Mouse (Mus musculus): ENCODE measurements around the gene Fibp.

Fibp gene

DNA sequence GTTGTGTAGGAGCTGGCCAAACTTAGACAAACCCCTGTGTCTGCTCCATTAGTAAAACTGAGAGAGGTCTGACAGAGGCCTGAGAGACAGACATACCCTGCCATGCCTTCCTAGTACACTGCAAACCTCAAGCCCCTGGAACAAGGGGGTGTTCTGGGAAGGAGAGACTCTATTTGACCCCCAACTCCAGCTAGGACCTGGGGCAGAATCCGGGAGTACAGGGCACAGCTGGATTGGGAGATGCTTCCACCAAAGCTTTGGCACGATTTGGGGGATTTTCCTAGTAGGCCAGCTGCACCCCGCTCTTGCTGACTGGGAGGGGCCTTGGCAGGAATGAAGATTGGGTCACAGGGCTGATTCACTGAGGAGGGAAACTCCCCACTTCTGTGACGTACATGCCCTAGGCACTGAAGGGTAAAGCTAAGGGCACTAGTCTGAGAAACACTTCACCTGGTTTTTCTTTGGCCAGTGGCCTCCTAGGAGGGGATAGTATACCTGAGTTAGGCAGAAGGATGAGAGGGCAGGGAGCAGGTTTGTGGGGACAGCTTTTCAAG is 28.4 kb upstream of the Fibp start:
- in situ Hi-C loops (cut with MboI, MseI) = no loop called here

DNA sequence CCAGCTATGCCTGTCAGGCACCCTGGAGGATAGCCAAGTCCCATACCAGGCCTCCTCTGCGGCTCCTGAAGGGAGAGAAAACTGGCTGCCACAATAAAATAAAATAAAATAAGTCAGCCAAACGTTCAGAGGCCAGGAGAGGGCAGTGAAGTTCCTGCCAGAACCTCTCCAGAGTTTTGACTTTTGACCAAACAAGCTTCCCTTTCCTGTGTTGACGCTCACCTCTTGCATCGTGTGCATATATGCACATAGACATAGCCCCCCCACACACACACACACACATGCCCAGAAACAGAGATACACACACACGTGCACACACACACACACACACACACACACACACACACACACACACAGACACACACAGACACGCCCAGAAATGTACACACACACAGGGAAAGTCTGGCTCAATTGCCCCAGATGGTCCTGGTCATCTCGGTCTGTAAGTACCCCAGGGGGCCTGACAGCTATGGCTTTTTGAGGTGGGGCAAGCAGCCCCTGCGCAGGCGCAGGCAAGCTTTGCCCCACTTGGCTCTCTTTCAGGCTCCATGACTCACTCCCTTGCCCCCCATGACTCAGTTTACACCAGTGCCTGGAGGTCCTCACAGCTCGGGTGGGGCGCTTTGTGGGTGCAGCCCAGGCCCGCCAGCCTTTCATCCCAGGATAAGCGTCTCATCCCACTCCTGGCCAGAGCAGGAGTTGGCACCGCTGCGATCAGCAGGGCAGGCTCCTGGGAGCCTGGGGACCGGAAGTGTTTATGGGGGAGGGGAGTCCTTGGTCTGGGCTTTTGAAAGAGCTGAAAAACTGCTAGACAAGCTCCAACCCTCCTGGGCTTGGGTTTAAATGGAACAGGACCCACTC is 27.2 kb upstream of the Fibp start:
- in situ Hi-C loops (cut with MboI, MseI) = no loop called here

DNA sequence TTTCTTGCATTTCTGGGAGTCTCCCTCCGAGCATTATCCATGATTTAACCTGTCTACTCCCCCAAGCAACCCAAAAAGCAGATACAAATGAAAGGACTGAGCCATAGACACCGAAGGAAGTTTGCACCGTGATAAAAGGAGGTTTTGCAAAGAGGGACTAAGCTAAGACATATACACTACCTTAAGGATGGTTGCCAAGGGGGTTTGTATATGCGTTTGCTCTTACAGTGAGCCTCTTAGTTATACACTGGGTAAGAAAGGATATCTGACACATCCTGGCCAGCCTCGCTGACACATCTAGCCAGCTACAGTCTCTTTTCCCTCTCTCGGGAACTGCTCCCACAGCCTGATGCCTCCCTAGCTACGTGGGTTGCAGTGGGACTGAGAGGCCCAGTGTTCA is 26.5 kb upstream of the Fibp start:
- in situ Hi-C loops (cut with MboI, MseI) = no loop called here

DNA sequence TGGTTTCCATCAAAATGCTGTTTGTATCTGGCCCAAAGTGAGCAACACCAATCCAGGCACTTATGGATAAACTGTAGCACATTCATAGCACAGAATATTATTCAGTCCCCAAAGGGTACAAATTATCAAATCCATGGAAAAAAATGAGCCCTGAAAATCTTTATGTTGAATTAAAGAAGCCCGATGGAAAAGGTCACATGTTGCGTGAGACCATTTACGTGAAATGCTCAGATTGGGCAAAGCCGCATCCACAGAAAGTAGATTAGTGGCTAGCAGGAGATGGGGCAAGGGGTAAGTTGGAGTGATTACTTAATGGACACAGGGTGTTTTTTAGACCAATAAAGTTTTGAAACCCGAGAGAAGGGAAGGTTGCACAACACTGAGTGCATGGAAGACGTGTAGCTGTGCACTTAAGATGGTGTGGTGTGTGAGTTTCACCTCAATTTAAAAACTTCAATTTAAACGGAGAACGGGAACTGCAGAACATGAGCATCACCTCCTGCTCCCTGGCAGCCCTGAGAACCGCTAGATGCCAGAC is 16.0 kb upstream of the Fibp start:
- in situ Hi-C loops (cut with MboI, MseI) = no loop called here

DNA sequence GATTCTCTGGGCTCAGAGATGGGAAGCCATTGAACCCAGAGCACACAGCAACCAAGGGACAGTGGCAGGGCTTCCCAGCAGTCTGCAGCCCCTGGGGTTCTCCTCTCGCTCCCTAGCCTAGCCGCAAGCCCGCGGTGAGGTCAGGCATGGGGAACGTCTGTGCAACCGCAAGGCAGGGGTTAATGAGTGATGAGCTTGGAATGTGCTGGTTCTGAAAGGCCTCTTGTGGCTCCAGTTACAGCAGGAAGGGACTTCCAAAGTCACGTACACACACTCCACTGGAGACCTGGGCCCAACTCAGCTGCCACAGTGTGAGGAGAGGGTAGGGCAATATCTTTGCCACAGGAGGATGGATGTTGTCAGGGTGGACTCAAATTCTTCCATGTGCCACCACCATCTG is 15.5 kb upstream of the Fibp start:
- in situ Hi-C loops (cut with MboI, MseI) = no loop called here

DNA sequence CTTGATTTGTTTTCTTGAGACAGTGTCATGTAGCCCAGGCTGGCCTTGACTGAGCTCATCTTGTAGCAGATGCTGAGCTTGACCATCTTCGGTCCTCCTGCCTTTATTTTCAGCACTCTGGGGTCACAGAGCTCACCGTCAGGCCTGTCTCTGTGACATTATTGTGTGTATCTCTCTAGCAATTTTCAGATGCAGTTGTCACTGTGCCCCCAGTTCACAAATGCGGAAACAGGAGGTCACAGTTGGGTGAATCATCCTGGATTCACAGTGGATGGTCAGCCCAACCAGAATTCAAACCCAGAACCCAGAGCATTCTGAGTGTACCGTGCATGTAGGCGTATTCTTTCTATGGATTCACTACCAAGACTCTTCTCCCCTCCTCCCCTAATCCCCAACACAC is 14.7 kb upstream of the Fibp start:
- in situ Hi-C loops (cut with MboI, MseI) = no loop called here

DNA sequence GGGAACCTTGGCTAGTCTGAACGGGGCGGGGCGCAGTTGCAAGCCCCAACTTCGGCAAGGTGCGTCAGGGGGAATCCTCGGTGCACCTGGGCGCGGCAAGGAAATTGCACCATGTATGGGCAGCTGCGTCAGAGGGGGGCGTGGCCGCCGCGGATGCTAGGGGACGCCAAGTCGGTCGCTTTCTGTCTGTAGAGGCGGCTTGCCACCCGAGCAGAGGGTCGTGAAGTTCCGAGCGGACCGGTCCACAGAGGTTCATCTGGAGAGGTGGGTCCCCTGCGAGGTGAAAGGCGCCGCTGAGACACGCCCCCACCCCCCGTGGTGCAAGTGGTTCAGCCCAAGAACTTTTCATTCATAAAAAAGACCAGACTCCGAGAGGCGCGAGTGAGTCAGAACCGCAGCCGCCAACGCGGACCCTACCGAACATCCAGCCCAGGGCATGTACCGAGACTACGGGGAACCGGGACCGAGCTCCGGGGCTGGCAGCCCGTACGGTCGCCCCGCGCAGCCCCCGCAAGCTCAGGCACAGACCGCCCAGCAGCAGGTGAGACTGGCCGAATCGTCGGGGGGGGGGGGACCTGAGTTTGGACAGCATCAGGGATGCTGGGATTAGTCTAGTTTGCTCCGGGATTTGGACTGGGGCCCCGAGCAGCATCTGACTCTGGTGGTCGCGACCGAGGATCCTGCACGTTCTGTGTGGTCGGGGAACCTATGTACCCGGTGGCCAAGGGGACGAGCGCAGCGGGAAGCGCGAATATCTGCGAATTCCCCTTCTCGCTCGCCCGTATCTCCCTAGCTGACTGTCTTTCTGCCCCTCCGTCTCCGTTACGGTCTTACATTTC is 12.7 kb upstream of the Fibp start, which contains the start of gene Fosl1:
Gene Fosl1 (plus strand): TSS at position 33 of the 839 bp plus-strand sequence.
- in situ Hi-C loops (cut with MboI, MseI) = no loop called here

DNA sequence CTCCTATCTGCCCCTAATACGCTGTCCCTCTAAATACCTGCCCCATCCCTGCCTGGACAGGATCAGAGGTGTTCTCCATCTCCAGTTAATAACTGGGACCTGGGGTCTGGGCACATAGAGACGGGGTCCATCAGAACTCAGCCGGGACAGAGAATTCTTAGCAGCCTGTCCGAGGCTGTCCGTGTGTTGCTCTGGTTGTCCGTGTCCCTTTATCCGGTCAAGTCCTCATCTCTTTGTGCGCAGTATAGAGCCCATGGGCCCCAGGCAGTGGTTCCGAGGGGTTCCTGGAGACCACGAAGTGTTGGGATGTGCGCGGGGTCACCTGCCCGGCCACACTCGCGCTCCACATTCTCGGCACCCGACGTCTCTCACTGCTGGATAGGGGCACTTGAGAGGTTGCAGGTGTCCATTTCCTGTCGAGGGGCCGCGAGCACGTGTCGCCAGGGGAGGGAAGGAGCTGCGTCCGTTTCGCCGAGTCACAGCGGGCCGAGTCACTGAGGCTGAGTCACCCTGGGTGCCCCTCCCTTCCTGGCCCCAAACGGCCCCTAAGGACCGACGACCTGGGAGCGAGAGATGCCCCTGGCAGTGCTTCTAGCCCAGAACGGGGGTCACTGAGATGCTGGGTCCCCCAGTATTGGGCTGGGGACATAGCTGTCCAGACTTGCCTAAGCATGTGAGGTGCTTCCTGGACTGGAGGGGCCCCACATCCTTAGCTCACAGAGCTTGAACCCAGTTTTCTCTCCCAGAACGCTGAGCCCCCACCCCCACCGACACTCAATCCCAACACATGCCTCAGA is 11.9 kb upstream of the Fibp start:
- in situ Hi-C loops (cut with MboI, MseI) = no loop called here

DNA sequence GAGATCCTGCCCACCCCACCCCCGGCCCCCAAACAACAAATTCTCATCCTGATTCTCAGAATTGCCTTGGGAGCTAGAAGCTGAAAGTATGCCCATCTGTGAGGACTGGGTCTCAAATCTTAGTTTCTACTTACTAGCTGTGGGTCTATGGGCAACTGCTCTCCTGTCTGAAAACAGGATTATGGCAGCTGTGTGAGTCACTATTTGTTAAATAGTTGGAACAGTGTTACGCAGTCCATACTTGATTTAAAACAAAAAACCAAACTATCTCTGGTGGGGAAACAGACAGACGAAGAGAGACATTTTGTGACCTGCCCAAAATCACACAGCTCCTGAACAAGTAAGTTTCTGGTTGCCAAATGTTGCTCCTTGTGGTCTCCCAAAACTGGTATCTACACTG is 10.7 kb upstream of the Fibp start:
- in situ Hi-C loops (cut with MboI, MseI) = no loop called here

DNA sequence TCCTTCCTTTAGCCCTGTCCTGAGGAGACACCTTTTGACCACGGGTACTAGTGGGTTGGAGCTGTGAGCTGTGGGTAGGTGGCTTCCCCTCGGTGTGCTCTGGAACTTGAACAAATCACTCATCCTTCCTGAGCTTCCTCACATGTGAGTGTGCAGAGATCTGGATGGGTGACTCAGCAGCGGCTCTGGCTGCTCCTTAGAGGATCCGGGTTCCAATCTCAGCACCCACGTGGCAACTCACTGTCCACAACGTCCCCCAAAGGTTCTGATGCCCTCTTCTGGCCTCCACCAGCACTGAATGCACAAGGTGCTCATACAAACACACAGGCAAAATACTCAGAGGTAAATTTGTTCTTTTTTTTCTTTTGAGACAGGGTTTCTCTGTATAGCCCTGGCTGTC is 8.6 kb upstream of the Fibp start:
- in situ Hi-C loops (cut with MboI, MseI) = no loop called here

DNA sequence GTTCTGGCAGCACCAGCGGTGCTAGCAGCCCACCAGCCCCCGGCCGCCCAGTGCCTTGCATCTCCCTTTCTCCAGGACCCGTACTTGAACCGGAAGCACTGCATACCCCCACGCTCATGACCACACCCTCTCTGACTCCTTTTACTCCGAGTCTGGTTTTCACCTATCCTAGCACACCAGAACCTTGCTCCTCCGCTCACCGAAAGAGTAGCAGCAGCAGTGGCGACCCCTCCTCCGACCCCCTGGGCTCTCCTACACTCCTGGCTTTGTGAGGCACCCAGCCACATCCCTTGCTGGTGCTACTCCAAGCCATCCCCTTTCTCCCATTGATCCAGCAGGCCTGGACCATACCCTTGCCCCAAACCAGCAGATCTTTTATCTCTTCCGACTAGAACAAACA is 5.4 kb upstream of the Fibp start:
- in situ Hi-C loops (cut with MboI, MseI) = no loop called here

DNA sequence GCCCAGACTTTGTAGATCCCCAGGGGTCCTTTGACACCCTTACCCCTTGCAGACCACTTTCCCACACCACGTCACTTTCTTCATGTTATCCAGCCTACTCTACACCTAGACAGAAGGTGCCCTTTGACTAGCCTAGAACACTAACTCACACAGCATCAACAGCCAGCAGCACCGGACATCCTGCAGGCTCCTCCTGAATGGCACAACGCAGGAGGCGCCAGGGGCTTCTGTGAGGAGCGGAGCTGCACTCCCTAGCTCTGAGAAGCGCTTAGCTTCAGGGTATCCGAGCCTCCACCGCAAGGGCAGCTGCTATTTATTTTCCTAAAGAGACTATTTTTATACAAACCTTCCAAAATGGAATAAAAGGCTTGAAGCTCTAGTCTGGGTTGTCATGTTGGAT is 4.8 kb upstream of the Fibp start:
- in situ Hi-C loops (cut with MboI, MseI) = no loop called here

DNA sequence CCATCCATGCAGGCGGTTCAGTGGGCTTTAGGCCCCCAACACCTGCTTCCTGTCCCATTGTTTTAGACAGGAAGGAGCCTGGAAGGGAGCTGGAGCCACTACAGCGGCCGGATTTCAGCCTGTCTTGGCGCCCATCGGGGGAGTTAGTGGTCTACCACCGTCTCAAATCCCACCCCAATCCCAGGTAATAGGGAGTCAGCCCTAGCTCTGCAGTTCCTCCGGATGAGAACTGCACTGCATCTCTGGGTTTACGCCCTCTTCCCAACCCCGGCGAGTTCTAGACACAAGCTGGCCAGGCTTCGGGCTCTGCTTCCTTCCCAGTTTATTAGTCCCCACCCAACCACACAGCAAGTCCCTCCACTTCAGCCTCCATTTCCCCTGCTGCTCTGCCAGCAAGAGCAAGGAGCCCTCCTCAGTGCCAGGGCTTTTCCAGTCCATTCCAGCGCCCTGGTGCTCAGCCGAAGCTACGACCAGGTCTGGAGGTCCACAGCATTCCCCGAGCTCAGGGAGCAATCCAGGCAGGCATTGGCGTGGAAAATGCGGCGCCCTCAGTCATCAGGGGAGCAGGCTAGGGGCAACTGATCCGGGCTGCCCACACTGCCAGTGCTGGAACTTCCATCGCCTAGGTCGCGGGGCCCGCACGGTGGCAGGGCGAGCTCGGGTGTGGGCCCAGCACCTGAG is 4.0 kb upstream of the Fibp start:
- in situ Hi-C loops (cut with MboI, MseI) = no loop called here

DNA sequence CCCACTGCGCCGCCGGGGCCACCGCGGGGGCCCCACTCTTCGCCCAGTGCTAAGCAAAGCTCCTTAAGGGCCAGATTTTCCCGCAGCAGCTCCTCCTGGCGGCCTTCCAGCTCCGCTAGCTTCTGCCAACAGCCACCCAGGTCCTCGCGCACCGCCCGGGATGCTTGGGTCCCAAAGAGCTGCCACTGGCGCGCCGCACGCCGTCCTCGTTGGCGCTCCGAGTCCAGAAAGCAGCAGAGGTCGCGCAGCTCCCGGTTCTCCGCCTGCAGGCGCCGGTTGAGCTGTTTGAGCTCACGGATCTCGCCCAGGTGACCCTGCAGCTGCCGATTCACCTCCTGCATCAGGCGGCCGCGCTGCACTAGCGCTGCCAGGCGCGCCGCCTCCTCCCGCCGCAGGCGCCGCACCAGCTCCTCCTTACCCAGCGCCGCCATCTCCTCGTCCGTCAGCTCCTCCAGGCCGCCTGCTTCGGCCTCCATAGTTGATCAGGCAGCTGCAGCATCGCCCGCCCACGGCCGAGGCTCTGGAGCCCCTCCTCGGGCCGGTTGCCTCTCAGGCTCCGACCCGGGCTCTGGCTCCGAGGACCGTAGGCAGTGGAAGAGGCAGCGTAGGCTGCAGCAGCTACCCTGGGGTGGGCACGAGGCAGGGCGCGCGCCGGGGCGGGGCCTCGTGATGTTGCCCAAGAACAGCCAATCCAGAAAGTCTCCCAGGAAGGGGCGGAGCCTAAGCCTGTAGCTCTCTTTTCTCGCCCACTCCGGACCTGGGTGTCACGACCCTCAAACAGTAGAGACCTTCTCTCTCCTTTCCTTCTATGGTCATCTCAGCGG is 3.3 kb upstream of the Fibp start:
- in situ Hi-C loops (cut with MboI, MseI) = no loop called here

DNA sequence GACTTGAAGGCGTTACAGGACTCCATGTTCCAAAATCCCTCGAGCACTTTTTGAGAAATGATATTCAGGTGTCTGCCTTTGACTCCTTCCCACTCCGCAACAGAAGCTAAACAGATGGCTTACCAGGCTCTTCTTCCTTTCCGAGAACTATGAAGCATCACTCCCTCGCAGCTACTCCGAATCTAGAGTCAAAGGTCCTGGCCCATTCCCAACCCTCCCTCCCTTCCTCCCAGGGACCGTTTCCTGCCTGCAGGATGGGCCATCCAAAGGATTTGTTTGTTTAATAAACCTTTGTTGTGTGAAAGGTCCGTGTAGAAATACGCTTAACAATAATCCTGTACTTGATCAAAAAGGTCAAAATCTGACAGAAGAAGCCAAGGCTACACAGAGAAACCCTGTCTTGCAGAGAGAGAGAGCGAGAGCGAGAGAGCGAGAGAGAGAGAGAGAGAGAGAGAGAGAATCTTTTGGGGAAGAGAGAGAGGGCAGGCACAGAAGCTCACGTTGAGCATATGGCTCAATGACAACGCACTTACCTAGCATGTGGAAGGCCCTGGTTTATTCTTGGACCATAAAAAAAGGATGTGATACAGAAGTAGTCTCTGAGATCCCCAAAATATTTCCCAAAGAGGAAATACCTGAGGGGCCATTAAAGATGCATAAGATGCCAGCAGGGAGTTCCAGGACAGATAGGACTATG is 2.5 kb upstream of the Fibp start, which contains the start of gene Ccdc85b:
Gene Ccdc85b (minus strand): TSS at position 149 of the 697 bp plus-strand sequence.
- in situ Hi-C loops (cut with MboI, MseI) = no loop called here

DNA sequence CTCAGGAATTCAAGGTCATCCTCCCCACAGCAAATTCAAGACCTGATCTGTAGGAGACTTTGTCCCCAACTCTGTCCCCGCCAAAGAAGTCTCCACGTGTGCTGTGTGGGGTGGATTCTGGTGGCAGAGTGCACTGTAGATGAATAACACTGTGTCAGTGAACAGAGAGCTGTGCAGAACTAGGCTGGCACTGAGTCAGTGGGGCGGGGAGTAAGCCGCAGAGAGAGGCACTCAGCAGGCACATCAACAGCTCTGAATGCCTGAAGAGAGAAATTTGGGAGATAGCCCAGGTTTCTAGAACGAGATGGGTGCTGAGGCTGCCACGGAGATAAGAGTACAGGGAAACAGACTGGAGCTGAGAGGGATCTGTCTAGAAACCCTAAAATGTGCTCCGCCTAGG is 1.4 kb upstream of the Fibp start:
- in situ Hi-C loops (cut with MboI, MseI) = no loop called here

DNA sequence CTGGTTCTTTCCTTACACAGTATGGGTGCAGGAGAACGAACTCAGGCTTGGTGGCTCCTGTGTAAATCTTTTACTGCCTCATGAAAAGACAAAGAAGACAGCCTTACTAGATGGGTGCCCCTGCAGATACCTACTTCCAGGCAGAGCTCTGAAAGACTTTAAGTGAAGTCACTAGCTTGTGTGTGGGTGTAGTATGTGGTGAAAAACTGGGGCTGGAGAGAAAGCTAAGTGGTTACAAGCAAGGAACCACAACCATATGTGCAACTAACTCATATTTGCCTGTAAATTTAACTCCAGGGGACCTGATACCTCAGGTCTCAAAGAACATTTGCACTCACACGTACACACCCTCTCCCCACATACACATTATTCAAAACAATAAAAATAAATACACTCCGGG is 519 bp upstream of the Fibp start:
- in situ Hi-C loops (cut with MboI, MseI) = no loop called here

DNA sequence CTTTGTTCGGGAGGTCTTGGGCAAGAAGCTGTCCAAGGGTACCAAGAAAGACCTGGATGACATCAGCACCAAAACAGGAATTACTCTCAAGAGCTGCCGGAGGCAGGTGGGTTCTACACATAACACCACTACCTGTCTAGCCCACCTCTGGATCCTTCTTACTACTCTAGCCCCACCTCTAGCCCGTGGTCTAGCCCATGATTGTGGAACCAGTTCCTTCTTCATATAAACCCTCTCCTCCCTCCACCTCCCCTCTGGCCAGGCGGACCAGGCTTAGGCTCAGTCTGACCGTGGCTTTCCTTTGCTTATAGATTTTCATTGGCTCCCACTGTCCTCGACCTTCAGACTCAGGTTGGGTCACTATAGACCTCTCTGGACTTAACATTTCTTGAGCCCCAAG is 996 bp downstream of the Fibp start:
- in situ Hi-C loops (cut with MboI, MseI) = no loop called here

DNA sequence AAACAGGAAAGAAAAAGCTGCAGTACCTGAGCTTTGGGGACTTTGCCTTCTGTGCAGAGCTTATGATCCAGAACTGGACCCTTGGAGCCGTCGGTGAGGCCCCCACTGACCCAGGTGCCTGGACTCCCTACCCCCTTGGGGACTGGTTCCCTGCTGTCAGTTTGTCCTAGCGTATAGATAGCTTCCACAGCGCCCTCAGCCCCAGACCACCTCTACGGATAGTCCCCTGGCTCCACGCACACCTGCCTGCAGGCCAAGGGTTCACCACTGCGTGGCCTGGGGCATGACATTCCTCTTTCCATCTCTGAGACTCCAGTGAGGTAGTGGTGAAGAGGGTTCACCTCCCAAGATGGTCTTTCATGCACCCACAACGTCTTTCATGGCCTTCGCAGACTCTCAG is 2.8 kb downstream of the Fibp start:
- in situ Hi-C loops (cut with MboI, MseI) = no loop called here
